In the genomic region with DNA sequence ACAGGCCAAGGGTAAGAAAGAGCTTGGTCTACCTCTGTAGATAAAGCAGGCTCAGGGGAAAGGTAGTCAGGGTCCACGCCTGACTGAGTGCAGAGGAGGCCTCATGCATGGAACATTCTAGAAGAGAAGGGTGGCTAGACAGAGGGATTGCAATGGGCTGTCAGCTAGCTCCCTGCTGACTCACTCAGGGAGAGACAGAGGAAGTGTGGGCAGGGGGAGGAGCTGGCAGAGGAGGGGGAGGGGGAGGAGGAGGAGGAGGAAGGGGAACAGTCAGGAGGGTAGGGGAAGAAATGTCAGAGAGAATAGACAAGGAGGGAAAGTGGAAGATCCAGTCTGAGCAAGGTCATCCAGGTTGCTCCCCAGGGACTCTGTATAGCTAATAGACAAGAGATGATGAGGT, we compare ENCODE assay signal across 12 mouse cellular contexts. TPM values are rescaled to one million over a fixed set of nuclear protein-coding genes. Genes with fewer than 3 reads are reported as not detected.
DNase-seq lines count a peak whose midpoint lies in the region; ATAC-seq lines count a peak whose summit lies in the region.
"Had no signal": no experiment of that assay in that cellular context is flagged by ENCODE, and none has a peak within 500 bp of the region (broad histone marks: within the 10 kb centered on the region; RNA-seq: fewer than 3 reads in every experiment).

No protein-coding gene starts in this region.

- ATAC-seq in limb, embryonic 15.5 days (ENCODE audit: insufficient number of reproducible peaks, low FRiP score, low TSS enrichment, low read depth): no peak
- ATAC-seq in embryonic facial prominence, embryonic 12.5 days (ENCODE audit: insufficient number of reproducible peaks, insufficient read depth, low FRiP score, low TSS enrichment): no peak

- H3K4me1 ChIP-seq in limb, embryonic 15.5 days: peaks cover 41% of the 10 kb centered on the region
- H3K4me1 ChIP-seq in limb, embryonic 10.5 days: peaks cover 27% of the 10 kb centered on the region
- H3K4me1 ChIP-seq in embryonic facial prominence, embryonic 12.5 days: peaks cover 13% of the 10 kb centered on the region
- H3K4me1 ChIP-seq in megakaryocyte, embryonic 14.5 days: peaks cover 91% of the 10 kb centered on the region

- peak overlapping the region; percentile 57 for H3K27ac ChIP-seq in limb, embryonic 15.5 days
- H3K27ac ChIP-seq in limb, embryonic 10.5 days: no peak overlapping the region
- 0 out of 2 replicates have a peak overlapping the region, but pooled peaks have one; percentile 11 for H3K27ac ChIP-seq in embryonic facial prominence, embryonic 12.5 days
- H3K27ac ChIP-seq: hindbrain, embryonic 14.5 days; left cerebral cortex, adult 2 months had no signal

- H3K36me3 ChIP-seq in limb, embryonic 15.5 days: no peaks in the 10 kb centered on the region
- H3K36me3 ChIP-seq in limb, embryonic 10.5 days: no peaks in the 10 kb centered on the region
- H3K36me3 ChIP-seq in embryonic facial prominence, embryonic 12.5 days: no peaks in the 10 kb centered on the region
- peaks cover 19% of the 10 kb centered on the region for H3K36me3 ChIP-seq in megakaryocyte, embryonic 14.5 days (replicated peaks; ENCODE audit: low read length)

- no peaks in the 10 kb centered on the region for H3K27me3 ChIP-seq in limb, embryonic 15.5 days
- H3K27me3 ChIP-seq in limb, embryonic 10.5 days (ENCODE audit: low read depth, poor library complexity, severe bottlenecking): 0 out of 2 replicates have a peak, but pooled peaks cover 7% of the 10 kb centered on the region
- H3K27me3 ChIP-seq in embryonic facial prominence, embryonic 12.5 days: no peaks in the 10 kb centered on the region
- no peaks in the 10 kb centered on the region for H3K27me3 ChIP-seq in megakaryocyte, embryonic 14.5 days (replicated peaks)

- no peak for DNase-seq in limb, embryonic 10.5 days (ENCODE audit: low spot score)
- DNase-seq in ES-CJ7 (ENCODE audit: low read depth, low spot score): peak; percentile 31
- no peak for DNase-seq in T-cell, adult 2 months (ENCODE audit: low spot score)
- no peak for DNase-seq in adrenal gland, postnatal 10 days
- no peak for DNase-seq in lung, adult 18-20 months
- DNase-seq: cerebellum, adult 18-20 months; gastrocnemius, postnatal 25 days had no signal

- no peak overlapping the region for H3K4me2 ChIP-seq in limb, embryonic 15.5 days
- H3K4me2 ChIP-seq in embryonic facial prominence, embryonic 12.5 days (replicated peaks): no peak overlapping the region
- H3K4me2 ChIP-seq: hindbrain, embryonic 14.5 days had no signal

- no peak overlapping the region for H3K4me3 ChIP-seq in limb, embryonic 15.5 days
- no peak overlapping the region for H3K4me3 ChIP-seq in limb, embryonic 10.5 days
- H3K4me3 ChIP-seq in embryonic facial prominence, embryonic 12.5 days: no peak overlapping the region
- peak overlapping the region; percentile 84 for H3K4me3 ChIP-seq in megakaryocyte, embryonic 14.5 days (replicated peaks)
- H3K4me3 ChIP-seq: left cerebral cortex, adult 2 months had no signal

- WGBS in limb, embryonic 15.5 days: 84% methylated on average over 1 of the region's 1 CpGs
- WGBS in limb, embryonic 10.5 days: 90% methylated on average over 1 of the region's 1 CpGs
- 71% methylated on average over 1 of the region's 1 CpGs for WGBS in embryonic facial prominence, embryonic 12.5 days

- H3K9ac ChIP-seq in limb, embryonic 15.5 days: no peak overlapping the region
- H3K9ac ChIP-seq in embryonic facial prominence, embryonic 12.5 days: no peak overlapping the region
- H3K9ac ChIP-seq: hindbrain, embryonic 14.5 days had no signal

- H3K9me3 ChIP-seq in limb, embryonic 15.5 days: no peaks in the 10 kb centered on the region
- no peaks in the 10 kb centered on the region for H3K9me3 ChIP-seq in limb, embryonic 10.5 days (replicated peaks)
- no peaks in the 10 kb centered on the region for H3K9me3 ChIP-seq in embryonic facial prominence, embryonic 12.5 days
- peaks cover 4% of the 10 kb centered on the region; the same call in 1 of the 2 replicates for H3K9me3 ChIP-seq in megakaryocyte, embryonic 14.5 days

RNA-seq across cellular contexts. Expression of a gene that starts 47.4 kb away (rescaled TPM):
- 15.0 and 15.9 TPM in 2 replicates for polyA plus RNA-seq in limb, embryonic 15.5 days (2015; fragmentation: Nextera tagmentation; extraction: Ambion mirVana)
- 5.3 and 5.8 TPM in 2 replicates for polyA plus RNA-seq in limb, embryonic 10.5 days (2016; fragmentation: Nextera tagmentation; extraction: Ambion mirVana)
- polyA plus RNA-seq in embryonic facial prominence, embryonic 12.5 days (2016; fragmentation: Nextera tagmentation; extraction: Ambion mirVana): 10.1 and 10.8 TPM in 2 replicates
- polyA plus RNA-seq in megakaryocyte, embryonic 14.5 days (2012; ENCODE audit: insufficient read depth, low replicate concordance): 11.6 and 15.8 TPM in 2 replicates
- total RNA-seq in adrenal gland, postnatal 10 days (2021): 10 to 100 TPM in 1 of 2 experiments, 1 to 10 TPM in 1; 9.2 to 22.2 TPM
